Mouse (Mus musculus) midbrain, postnatal 0 days (tissue): ENCODE data around the gene Dcaf15. TPM values are rescaled to one million over a fixed set of nuclear protein-coding genes. Genes with fewer than 3 reads are reported as not detected.

Experiments used
- ATAC-seq: fragments of 200-750 bp; cut with Nextera tagmentation; 2 replicates; pipeline ENCODE4 v1.8.0; 2017; ENCODE audit warnings: moderate number of reproducible peaks, mild to moderate bottlenecking, moderate TSS enrichment, moderate library complexity; ENCODE audit not compliant: low FRiP score
- DNase-seq: peaks from one replicate; pipeline ENCODE4 v3.0.0-alpha.2; 2015; ENCODE audit warnings: low spot score
- H3K27ac ChIP-seq: fragments of 300-500 bp; sonication (generic); 2 replicates; pipeline ENCODE4 v1.5.1; 2014; ENCODE audit warnings: low read depth, mild to moderate bottlenecking, low read length, mixed read lengths
- H3K27me3 ChIP-seq: fragments of 300-500 bp; sonication (generic); 2 replicates; pipeline ENCODE4 v1.6.1; 2014; ENCODE audit warnings: low read length, control low read depth, mixed read lengths; ENCODE audit not compliant: insufficient read depth
- H3K36me3 ChIP-seq: fragments of 300-500 bp; sonication (generic); 2 replicates; pipeline ENCODE4 v1.6.1; 2014; ENCODE audit warnings: low read length, control low read depth, mixed read lengths; ENCODE audit not compliant: insufficient read depth
- H3K4me1 ChIP-seq: fragments of 300-500 bp; sonication (generic); 2 replicates; pipeline ENCODE4 v1.6.1; 2014; ENCODE audit warnings: mild to moderate bottlenecking, control low read depth, antibody characterized with exemption, low read length, mixed read lengths; ENCODE audit not compliant: insufficient read depth
- H3K4me2 ChIP-seq: fragments of 300-500 bp; sonication (generic); 2 replicates; pipeline ENCODE4 v1.6.1; 2014; ENCODE audit warnings: low read depth, mild to moderate bottlenecking, low read length, mixed read lengths; ENCODE audit not compliant: poor library complexity, severe bottlenecking
- H3K4me3 ChIP-seq: fragments of 300-500 bp; sonication (generic); 2 replicates; pipeline ENCODE4 v1.5.1; 2014; ENCODE audit warnings: low read depth, mild to moderate bottlenecking, low read length, moderate library complexity
- H3K9ac ChIP-seq: fragments of 300-500 bp; sonication (generic); replicated peaks from 2 replicates; pipeline ENCODE4 v1.6.1; 2014; ENCODE audit warnings: mild to moderate bottlenecking, low read length, moderate library complexity, mixed read lengths; ENCODE audit not compliant: poor library complexity, severe bottlenecking
- H3K9me3 ChIP-seq: fragments of 300-500 bp; sonication (generic); 2 replicates; pipeline ENCODE4 v1.6.1; 2016; ENCODE audit warnings: low read length, control low read depth
- CTCF ChIP-seq: IDR thresholded peaks from 2 replicates; pipeline ENCODE4 v1.5.1; 2016; ENCODE audit warnings: antibody characterized with exemption, mild to moderate bottlenecking
- WGBS: fragments of 180-500 bp; shearing (Covaris S2); extraction: QIAGEN DNeasy Blood & Tissue Kit; methylation state at CpG from one replicate; pipeline ENCODE4 v1.1.7; 2014; 5-methylcytosine and 5-hydroxymethylcytosine counted together
- polyA plus RNA-seq: library from polyadenylated mRNA; unstranded; fragments of >200 nt; fragmentation: Nextera tagmentation; extraction: Ambion mirVana; gene quantifications from 2 replicates; pipeline ENCODE4 v1.2.1, GENCODE M21; 2015
- total RNA-seq: library from RNA; depleted of rRNA; stranded (reverse); fragments of >200 nt; gene quantifications from 2 replicates; pipeline ENCODE4 v1.2.3, GENCODE M21; 2014

Gene Dcaf15
- total and polyA plus RNA-seq, 2 experiments from 2014 or later = 21.7 to 67.6 TPM

DNA sequence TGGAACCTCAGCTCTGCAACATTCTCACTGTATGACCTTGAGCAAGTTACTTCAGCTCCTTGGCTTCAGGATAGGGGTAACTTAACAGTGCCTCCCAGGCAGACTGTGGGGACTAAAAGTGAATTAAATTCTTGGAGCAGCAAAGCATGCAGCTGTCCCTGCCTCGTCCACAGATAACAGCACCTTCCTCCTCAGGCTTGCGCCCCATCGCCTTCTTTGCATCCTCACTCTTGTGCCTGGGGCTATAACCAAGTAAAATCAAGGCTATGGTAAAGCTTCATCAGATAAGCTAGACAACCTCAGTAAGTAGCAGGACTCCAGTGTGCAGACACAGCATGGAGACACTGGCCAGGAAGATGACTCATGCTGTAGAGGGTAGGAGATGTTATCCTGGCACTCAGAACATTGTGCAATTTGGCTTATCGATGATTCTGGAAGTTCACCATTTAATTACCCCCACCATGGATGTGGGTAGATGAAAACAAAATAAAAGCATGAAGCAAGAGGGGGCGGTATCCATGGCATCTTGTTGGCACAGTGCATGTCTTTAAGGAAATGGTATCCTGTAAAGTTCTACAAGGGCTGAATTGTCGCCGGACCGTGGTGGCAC, 40.2 kb upstream of the Dcaf15 start:
- no peak overlapping the region for H3K9ac ChIP-seq
- no peak for DNase-seq
- H3K4me2 ChIP-seq = no peak overlapping the region
- WGBS = 92% methylated on average over 8 of the region's 8 CpGs
- no peak for TF ChIP-seq CTCF
- no peak overlapping the region for H3K4me3 ChIP-seq
- peaks cover 37% of the 10 kb centered on the region for H3K36me3 ChIP-seq
- H3K4me1 ChIP-seq = peaks cover 13% of the 10 kb centered on the region; the same call in 1 of the 2 replicates
- H3K9me3 ChIP-seq = no peaks in the 10 kb centered on the region
- ATAC-seq = no peak
- H3K27me3 ChIP-seq = no peaks in the 10 kb centered on the region
- H3K27ac ChIP-seq = no peak overlapping the region

DNA sequence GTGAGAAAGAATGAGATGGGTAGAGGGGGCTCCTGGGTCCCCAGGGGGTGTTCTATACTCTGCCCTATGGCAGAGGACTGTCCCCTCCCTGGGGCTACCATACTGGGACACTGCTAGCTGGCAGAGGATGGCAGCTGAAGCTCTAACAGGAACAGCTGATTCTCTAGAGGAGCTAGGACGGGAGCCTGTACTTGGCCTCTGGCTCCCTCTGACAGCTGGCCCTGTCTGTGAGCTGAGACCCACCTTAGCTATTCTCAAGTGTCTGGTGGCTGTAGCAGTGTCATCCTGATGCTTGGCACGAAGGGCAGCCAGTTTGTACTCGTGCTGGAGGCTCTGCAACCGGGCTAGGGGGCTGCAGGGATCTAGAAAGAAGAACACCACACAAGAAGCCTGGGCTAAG, 36.3 kb upstream of the Dcaf15 start:
- ATAC-seq (no peak), DNase-seq (no peak)
- Histone ChIP-seq H3K9ac (no peak overlapping the region), H3K36me3 (peaks cover 75% of the 10 kb centered on the region), H3K27ac (no peak overlapping the region), H3K4me3 (no peak overlapping the region), H3K4me2 (no peak overlapping the region), H3K27me3 (no peaks in the 10 kb centered on the region), H3K9me3 (no peaks in the 10 kb centered on the region), H3K4me1 (no peaks in the 10 kb centered on the region)
- no peak for TF ChIP-seq CTCF
- WGBS = 87% methylated on average over 4 of the region's 4 CpGs

DNA sequence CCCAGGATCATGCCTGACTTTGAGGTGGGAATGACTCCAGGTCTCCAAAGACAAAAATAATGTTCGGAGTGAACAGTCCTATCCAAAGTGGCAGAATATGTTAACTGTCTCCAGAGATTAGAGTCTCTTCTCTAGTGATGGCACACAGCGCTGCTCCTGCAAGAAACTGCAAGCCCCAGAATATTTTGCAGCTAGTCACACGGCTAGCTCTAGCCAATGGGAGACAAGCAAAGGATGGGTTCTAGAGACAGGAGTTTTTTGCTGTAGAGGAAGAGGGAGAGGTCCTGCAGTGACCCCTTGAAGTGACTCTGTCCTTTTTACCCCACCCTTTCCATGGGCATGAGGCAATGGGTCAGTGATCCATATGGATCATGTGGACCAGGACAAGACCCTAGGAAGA, 33.3 kb upstream of the Dcaf15 start:
- H3K9ac ChIP-seq = no peak overlapping the region
- no peaks in the 10 kb centered on the region for H3K27me3 ChIP-seq
- no peak overlapping the region for H3K27ac ChIP-seq
- DNase-seq (no peak), ATAC-seq (no peak)
- H3K4me1 ChIP-seq = no peaks in the 10 kb centered on the region
- H3K36me3 ChIP-seq = peaks cover 92% of the 10 kb centered on the region
- H3K4me2 ChIP-seq = no peak overlapping the region
- 93% methylated on average over 3 of the region's 3 CpGs for WGBS
- TF ChIP-seq CTCF = no peak
- H3K9me3 ChIP-seq = no peaks in the 10 kb centered on the region
- no peak overlapping the region for H3K4me3 ChIP-seq

DNA sequence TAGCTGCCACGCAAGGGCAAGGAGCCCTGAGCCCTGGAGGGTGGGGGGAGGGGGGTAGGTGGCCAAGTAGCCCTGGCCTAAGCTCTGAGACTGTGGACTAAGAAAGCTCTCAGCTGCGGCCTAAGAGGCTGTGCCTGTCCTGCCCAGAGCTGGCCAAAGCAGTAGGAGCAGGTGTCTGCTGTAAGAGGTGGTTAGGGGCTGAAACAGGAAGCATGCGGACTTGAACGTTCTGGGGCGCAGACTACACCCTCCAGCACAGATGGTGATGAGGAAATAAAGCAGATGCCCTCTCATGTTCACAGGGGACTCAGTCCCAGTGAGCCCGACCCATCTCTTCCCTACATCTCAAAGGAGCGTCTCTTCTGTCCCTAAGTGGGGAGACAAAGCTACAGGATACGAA, 27.7 kb upstream of the Dcaf15 start:
- Histone ChIP-seq H3K9me3 (no peaks in the 10 kb centered on the region), H3K4me2 (no peak overlapping the region), H3K36me3 (peaks cover 51% of the 10 kb centered on the region), H3K9ac (no peak overlapping the region), H3K27me3 (no peaks in the 10 kb centered on the region), H3K4me1 (0 out of 2 replicates have a peak, but pooled peaks cover 4% of the 10 kb centered on the region), H3K4me3 (no peak overlapping the region), H3K27ac (no peak overlapping the region)
- DNase-seq = no peak
- WGBS = 85% methylated on average over 8 of the region's 8 CpGs
- 0 out of 2 replicates have a peak, but pooled peaks have one; percentile 14 for ATAC-seq
- TF ChIP-seq CTCF = no peak

DNA sequence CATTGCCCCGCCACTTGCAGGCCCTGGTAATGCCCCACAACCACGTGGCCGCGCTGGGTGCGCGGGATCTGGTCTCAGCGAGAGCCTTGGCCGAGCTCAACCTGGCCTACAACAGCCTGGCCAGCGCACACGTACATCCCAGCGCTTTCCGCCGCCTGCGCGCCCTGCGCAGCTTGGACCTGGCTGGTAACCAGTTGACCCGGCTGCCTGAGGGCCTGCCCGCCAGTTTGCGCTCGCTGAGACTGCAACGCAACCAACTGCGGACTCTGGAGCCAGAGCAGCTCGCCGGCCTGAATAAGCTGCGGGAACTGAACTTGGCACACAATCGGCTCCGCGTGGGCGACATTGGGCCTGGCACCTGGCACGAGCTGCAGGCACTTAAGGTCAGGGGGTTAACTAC, 26.2 kb upstream of the Dcaf15 start:
- H3K4me1 ChIP-seq = 0 out of 2 replicates have a peak, but pooled peaks cover 4% of the 10 kb centered on the region
- H3K9me3 ChIP-seq = no peaks in the 10 kb centered on the region
- no peak overlapping the region for H3K4me3 ChIP-seq
- 50% methylated on average over 30 of the region's 30 CpGs for WGBS
- no peak for TF ChIP-seq CTCF
- DNase-seq (peak; percentile 25), ATAC-seq (0 out of 2 replicates have a peak, but pooled peaks have one; percentile 32)
- peaks cover 37% of the 10 kb centered on the region for H3K36me3 ChIP-seq
- H3K27ac ChIP-seq = no peak overlapping the region
- no peaks in the 10 kb centered on the region for H3K27me3 ChIP-seq
- H3K4me2 ChIP-seq = no peak overlapping the region
- H3K9ac ChIP-seq = no peak overlapping the region

DNA sequence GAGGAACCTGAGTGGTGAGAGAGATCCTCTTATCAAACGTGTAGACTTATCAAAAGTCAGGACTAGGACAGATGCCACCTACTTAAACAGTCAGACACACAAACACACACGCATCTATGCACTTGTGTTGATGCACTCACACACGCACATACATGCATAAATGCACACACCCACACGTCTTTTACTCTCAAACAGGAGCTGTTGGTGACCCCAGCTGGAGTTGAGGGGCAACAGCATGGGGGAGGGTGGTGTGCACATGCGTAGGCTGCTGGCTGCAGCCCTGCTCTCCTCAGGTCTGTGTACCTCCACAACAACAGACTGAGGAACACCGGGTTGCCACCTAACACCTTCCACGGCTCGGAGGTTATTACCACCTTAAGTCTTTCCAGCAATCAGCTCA, 23.7 kb upstream of the Dcaf15 start:
- DNase-seq (peak; percentile 16), ATAC-seq (no peak)
- Histone ChIP-seq H3K27ac (no peak overlapping the region), H3K27me3 (no peaks in the 10 kb centered on the region), H3K9ac (no peak overlapping the region), H3K4me3 (no peak overlapping the region), H3K9me3 (no peaks in the 10 kb centered on the region), H3K4me2 (no peak overlapping the region), H3K36me3 (peaks cover 12% of the 10 kb centered on the region), H3K4me1 (0 out of 2 replicates have a peak, but pooled peaks cover 4% of the 10 kb centered on the region)
- no peak; the same call in 1 of the 2 replicates for TF ChIP-seq CTCF
- 69% methylated on average over 8 of the region's 8 CpGs for WGBS
